Mouse (Mus musculus): ENCODE results near the gene Sult6b2. TPM values are rescaled to one million over a fixed set of nuclear protein-coding genes. Genes with fewer than 3 reads are reported as not detected.

Sult6b2 gene
- total RNA-seq (2023; ENCODE audit: inconsistent age), result not detected in 4 replicates

DNA sequence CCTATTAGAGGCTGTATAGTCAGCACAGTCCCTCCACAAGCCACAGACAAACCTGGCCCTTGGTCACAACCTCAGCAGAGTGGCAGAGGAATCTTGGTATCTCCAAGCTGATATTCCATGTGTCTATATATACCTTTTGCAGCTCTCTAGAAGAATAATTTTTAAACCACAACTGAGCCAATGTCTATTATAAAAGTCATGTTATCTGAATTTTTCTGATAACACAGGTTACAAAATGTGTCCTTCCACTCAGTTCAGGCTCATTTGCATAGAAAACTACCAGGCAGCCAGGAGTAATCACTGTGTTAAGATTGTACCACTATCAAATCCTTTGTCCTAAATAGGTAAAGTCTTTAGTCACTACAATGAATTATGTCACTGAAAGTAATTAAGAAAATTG lies at the start of gene Sult6b2:
Gene Sult6b2 (minus strand): TSS at position 101 of the 400 bp plus-strand sequence.

DNA sequence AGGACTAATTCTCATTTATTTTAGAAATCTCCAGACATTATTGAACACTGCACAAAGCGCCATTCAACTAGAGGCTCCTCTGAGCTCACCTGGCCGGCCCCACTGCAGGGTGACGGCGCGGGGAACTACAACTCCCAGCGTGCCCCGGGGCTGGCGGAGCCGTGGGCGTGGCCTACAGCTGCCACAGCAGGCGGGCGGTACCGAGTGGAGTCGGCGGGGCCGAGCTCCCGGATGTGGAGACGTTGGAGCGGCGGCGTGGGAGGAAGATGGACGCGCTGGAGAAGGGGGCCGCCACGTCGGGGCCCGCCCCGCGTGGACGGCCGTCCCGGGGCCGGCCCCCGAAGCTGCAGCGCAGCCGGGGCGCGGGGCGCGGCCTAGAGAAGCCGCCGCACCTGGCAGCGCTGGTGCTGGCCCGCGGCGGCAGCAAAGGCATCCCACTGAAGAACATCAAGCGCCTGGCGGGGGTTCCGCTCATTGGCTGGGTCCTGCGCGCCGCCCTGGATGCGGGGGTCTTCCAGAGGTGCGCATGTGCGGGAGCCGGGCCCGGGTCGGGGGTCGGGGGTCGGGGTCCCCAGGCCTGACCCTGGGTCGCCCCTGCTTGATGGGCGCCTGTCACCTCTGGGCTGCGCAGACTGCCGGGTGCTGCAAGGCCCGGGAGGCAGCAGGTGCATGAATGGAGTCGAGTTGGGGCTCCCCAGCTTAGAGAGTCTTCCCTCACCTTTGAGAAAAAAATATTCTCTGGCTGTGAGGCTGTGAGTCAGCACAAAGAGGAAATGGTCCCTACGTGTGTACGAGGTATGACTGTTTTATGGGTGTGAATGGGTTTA lies 47.6 kb downstream of the Sult6b2 start, which contains the start of gene Cmas:
Gene Cmas (plus strand): TSS at position 180 of the 827 bp plus-strand sequence.

Other genes starting within 250 kb of the Sult6b2 start
- gene Kcnj8, start 232.9 kb downstream of the Sult6b2 start, total RNA-seq (2023; ENCODE audit: inconsistent age), result not detected in 4 replicates
- not detected in 4 replicates for gene Abcc9, start 102.2 kb downstream of the Sult6b2 start, total RNA-seq (2023; ENCODE audit: inconsistent age)
- 39.2 to 55.6 TPM (median 48.5 TPM) in 4 replicates for gene Cmas, start 47.8 kb downstream of the Sult6b2 start, total RNA-seq (2023; ENCODE audit: inconsistent age)
- 0.16 to 0.48 TPM (median 0.23 TPM) in 4 replicates for gene St8sia1, start 159.9 kb upstream of the Sult6b2 start, total RNA-seq (2023; ENCODE audit: inconsistent age)

Measured in B cell, adult (primary cell).